Mouse (Mus musculus) macrophage (primary cell): ENCODE data around the gene Grid1. TPM values are rescaled to one million over a fixed set of nuclear protein-coding genes. Genes with fewer than 3 reads are reported as not detected.

Experiments
- H3K27ac ChIP-seq: fragments of 350-480 bp; formaldehyde crosslinking; 2 replicates; pipeline ENCODE4 v1.9.0; 2021
- H3K36me3 ChIP-seq: fragments of 350-480 bp; formaldehyde crosslinking; 2 replicates; pipeline ENCODE4 v1.9.0; 2021; ENCODE audit errors: inconsistent target
- H3K4me3 ChIP-seq: fragments of 350-480 bp; formaldehyde crosslinking; 2 replicates; pipeline ENCODE4 v1.9.0; 2021; ENCODE audit errors: inconsistent target
- H3K79me2 ChIP-seq: fragments of 350-480 bp; formaldehyde crosslinking; 2 replicates; pipeline ENCODE4 v1.9.0; 2021; ENCODE audit errors: inconsistent target
- WGBS: methylation state at CpG from one replicate; pipeline ENCODE4 v1.1.7; 2026; ENCODE audit warnings: inconsistent platforms; ENCODE audit not compliant: missing documents; 5-methylcytosine and 5-hydroxymethylcytosine counted together
- polyA plus RNA-seq: library from polyadenylated mRNA; stranded (reverse); fragments of 250-400 nt; gene quantifications from 3 replicates; pipeline ENCODE4 v1.2.4, GENCODE M21; 2018; ENCODE audit warnings: inconsistent platforms
- total RNA-seq, 78 experiments: library from RNA; depleted of rRNA; stranded (reverse); fragments of 250-400 nt; gene quantifications; 1 replicate in 9 of 78; 2 replicates in 24 of 78; 3 replicates in 43 of 78; 4 replicates in 2 of 78; pipeline ENCODE4 v1.2.4; 2018; ENCODE audit warnings: inconsistent platforms in 56 of 78

Grid1 gene
- not detected for total RNA-seq (2018; cell fraction: chromatin; rRNA removed)
- total RNA-seq (2018; cell fraction: cytosol; rRNA removed) = not detected
- total RNA-seq (2018; cell fraction: nucleus; rRNA removed) = not detected
- polyA plus RNA-seq = not detected in 3 replicates

DNA sequence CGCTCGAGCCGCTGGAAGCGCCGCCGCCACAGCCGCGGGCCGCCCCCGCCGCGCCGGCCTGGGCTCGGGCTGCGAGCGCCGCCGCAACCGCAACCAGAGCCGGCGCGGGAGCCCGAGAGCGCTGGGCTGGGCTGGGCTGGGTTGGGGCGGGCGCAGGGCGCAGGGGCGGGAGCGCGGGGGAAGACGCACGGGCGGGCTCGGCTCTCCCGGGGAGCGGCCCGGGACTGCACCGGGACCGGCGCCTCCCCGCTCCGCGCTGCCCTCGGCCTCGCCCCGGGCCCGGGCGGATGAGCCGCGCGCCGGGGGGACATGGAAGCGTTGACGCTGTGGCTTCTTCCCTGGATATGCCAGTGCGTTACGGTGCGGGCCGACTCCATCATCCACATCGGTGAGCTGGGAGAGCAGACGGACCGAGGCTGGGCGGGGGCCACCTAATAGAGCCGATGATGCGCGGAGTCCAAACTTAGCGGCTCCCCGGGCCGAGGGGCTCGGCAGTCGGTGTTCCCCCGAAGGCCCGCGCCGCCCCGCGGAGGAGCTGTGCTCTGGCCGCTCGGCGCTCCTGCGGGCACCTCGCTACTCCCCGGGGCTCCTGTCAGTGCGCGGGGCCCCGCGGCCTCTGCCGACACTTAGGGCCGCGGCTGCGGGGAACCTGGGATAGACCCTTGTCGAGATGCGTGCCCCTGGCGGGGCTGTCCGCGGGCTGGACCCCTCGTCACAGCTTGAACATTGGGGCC lies at the start of gene Grid1:
TSS of gene Grid1 (plus strand) at position 190 of the 734 bp plus-strand sequence.
- Histone ChIP-seq H3K79me2 (no peaks in the 10 kb centered on the region), H3K27ac (no peak within 1 kb of the TSS), H3K4me3 (no peak within 1 kb of the TSS), H3K36me3 (no peaks in the 10 kb centered on the region)
- 3% methylated on average over 86 of the region's 96 CpGs for WGBS

DNA sequence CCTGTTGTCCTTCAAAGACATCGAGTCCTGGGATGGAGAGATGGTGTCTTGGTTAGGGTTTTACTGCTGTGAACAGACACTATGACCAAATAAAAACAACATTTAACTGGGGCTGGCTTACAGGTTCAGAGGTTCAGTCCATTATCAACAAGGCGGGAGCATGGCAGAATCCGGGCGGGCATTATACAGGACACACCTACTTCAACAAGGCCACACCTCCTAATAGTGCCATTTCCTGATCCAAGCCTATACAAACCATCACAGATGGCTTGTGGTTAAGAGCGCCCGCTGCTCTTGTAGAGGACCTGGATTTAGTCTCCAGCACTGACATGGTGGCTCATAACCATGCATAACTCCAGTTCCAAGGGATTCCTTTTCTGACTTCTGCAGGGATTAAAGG lies 49.4 kb upstream of the Grid1 start:
- Histone ChIP-seq H3K36me3 (no peaks in the 10 kb centered on the region), H3K79me2 (no peaks in the 10 kb centered on the region), H3K4me3 (no peak overlapping the region), H3K27ac (no peak overlapping the region)
- 82% methylated on average over 6 of the region's 6 CpGs for WGBS

DNA sequence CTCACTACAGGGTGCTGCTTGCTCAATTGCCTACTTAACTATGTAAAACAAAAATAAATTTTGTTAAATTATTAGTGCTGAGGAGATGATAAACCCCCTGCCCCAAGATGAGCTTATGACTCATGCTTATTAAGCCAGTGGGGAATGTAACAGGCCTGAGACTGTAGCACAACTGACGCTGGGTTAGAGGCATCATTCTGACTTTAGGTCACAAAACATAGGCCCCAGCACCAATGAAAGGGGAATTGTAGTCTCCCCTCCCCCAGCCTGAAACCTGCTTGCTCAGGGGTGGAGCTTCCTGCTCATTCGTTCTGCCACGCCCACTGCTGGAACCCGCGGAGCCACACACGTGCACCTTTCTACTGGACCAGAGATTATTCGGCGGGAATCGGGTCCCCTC lies 48.3 kb upstream of the Grid1 start:
- Histone ChIP-seq H3K27ac (no peak overlapping the region), H3K36me3 (no peaks in the 10 kb centered on the region), H3K79me2 (no peaks in the 10 kb centered on the region), H3K4me3 (no peak overlapping the region)
- WGBS = 17% methylated on average over 6 of the region's 9 CpGs

DNA sequence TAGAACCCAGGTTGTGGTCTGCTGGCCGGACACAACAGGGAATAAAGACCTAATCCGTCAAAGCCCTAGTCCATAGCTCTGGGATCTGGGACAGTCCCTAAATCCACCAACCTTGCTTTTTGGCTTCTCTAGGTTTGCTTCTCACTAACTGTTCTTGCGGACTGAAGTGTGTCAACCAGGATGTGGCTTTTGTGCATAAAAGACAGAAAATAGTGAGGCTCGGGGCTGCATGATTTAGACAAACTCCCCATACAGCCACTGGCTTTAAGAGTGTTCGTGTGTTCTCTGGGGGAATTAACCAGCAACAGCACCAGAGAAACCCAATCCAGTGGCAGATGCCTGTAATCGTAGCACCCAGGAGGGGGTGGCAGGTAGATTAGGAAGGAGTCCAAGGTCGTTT lies 47.8 kb upstream of the Grid1 start:
- H3K27ac ChIP-seq = no peak overlapping the region

DNA sequence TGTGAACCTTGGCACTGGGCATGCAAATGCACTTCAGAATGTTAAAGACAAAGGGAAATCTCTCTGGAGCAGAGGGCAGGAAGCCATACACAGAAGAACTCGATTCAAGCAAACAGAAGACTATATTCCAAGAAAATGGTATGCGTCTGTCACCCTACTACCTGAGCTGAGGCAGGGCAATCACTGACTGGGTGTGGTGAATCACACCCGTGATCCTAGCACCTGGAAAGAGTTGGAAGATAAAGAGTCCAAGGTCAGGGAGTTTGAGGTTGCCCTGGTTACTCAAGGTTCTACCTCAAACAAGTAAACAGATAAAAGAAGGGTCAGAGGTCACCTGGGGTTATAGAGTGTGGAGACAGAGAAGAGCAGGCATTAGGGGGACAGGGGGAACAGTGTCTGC lies 46.2 kb upstream of the Grid1 start:
- H3K27ac ChIP-seq = no peak overlapping the region
- no peaks in the 10 kb centered on the region for H3K79me2 ChIP-seq
- no peak overlapping the region for H3K4me3 ChIP-seq
- 83% methylated on average over 3 of the region's 3 CpGs for WGBS
- no peaks in the 10 kb centered on the region for H3K36me3 ChIP-seq

More for the DNA sequence above, 47.8 kb upstream of the Grid1 start:
- no peak overlapping the region for H3K4me3 ChIP-seq
- H3K79me2 ChIP-seq = no peaks in the 10 kb centered on the region
- H3K36me3 ChIP-seq = no peaks in the 10 kb centered on the region
- 34% methylated on average over 7 of the region's 7 CpGs for WGBS

DNA sequence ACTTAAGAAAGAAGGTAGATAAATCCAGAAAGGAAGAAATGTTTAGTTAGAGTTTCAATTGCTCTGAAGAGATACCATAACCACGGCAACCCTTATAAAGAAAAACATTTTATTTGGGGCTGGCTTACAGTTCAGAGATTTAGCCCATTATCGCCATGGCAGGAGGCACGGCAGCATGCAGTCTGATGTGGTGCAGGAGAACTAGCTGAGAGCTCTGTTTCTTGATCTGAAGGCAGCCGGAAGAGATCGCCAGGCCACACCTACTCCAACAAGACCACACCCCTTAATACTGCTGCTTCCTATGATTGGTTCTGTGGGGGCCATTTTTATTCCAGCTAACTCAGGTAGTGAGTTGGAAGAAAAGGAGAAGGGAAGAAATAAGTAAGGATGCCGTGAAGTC lies 45.7 kb upstream of the Grid1 start:
- no peak overlapping the region for H3K27ac ChIP-seq
- 93% methylated on average over 6 of the region's 6 CpGs for WGBS
- H3K79me2 ChIP-seq = no peaks in the 10 kb centered on the region
- H3K4me3 ChIP-seq = no peak overlapping the region
- H3K36me3 ChIP-seq = no peaks in the 10 kb centered on the region

GRCm38 (mm10) chr14:34776719-34777385 lies 43.1 kb upstream of the Grid1 start:
- 88% methylated on average over 12 of the region's 12 CpGs for whole genome bisulfite sequencing
- no peak overlapping the region for H3K4me3 ChIP-seq
- H3K27ac ChIP-seq = no peak overlapping the region
- no peaks in the 10 kb centered on the region for H3K79me2 ChIP-seq
- H3K36me3 ChIP-seq = no peaks in the 10 kb centered on the region

GRCm38 (mm10) chr14:34777810-34778209 lies 42.1 kb upstream of the Grid1 start:
- Histone ChIP-seq H3K4me3 (no peak overlapping the region), H3K27ac (no peak overlapping the region), H3K79me2 (no peaks in the 10 kb centered on the region), H3K36me3 (no peaks in the 10 kb centered on the region)
- 16% methylated on average over 10 of the region's 10 CpGs for WGBS

DNA sequence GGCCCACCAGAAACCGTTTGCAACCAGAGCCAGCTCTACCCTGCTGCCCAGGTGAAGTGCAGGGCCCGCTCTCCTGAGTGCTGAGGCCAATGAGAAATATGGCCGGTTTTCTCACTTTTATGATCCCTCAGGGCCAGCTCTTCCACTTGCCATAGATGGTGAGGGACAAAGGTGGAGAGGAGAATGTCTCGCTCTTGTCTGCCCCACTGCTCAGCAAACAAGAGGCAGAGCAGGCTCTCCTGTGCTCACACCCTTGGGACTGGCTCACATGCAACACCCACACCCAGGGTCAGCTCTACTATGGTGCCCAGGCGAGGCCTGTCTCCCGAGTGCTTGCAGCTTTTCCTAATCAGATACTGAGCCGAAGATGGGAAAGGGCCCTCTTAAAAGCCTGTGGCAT lies 41.1 kb upstream of the Grid1 start:
- H3K4me3 ChIP-seq = no peak overlapping the region
- no peaks in the 10 kb centered on the region for H3K79me2 ChIP-seq
- WGBS = 90% methylated on average over 7 of the region's 7 CpGs
- H3K36me3 ChIP-seq = no peaks in the 10 kb centered on the region
- no peak overlapping the region for H3K27ac ChIP-seq

DNA sequence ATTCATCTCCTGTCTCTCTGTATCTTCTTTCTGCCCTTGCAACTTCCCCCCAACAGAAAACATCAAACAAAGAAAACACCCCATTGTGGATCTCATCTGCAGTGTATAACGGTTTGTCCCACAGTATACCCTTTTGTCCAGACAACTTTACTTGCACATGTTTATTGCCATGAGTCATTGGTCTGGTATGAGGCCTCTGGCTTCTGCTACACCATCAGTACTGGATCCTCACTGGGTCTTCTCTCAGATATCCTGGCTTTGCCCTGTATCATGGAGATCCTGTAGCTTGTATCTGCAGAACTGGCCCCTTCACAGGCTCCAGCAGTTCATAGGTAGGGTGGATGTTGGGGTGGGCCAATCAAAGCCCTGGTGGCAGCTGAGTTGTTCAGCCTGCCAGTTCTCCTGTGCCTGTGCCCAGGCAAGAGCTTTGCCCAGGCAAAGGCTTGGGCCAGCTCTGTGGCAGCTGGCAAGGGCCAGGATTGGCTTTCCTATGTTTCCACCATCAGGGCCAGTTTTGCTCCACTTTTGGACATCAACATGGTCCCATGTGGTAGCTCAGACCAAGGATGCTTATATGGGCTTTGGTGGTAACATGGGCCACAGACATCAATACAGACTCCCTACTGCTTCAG lies 26.4 kb upstream of the Grid1 start:
- Histone ChIP-seq H3K79me2 (no peaks in the 10 kb centered on the region), H3K27ac (no peak overlapping the region), H3K4me3 (no peak overlapping the region), H3K36me3 (no peaks in the 10 kb centered on the region)
- WGBS = 70% methylated on average over 1 of the region's 1 CpGs

GRCm38 (mm10) chr14:34810763-34811489 lies 9.0 kb upstream of the Grid1 start:
- 25% methylated on average over 16 of the region's 16 CpGs for WGBS
- Histone ChIP-seq H3K4me3 (no peak overlapping the region), H3K36me3 (no peaks in the 10 kb centered on the region), H3K27ac (no peak overlapping the region), H3K79me2 (no peaks in the 10 kb centered on the region)

GRCm38 (mm10) chr14:34811490-34811808 lies 8.5 kb upstream of the Grid1 start:
- Histone ChIP-seq H3K36me3 (no peaks in the 10 kb centered on the region), H3K4me3 (no peak overlapping the region), H3K27ac (no peak overlapping the region), H3K79me2 (no peaks in the 10 kb centered on the region)
- WGBS = 80% methylated on average over 10 of the region's 10 CpGs

DNA sequence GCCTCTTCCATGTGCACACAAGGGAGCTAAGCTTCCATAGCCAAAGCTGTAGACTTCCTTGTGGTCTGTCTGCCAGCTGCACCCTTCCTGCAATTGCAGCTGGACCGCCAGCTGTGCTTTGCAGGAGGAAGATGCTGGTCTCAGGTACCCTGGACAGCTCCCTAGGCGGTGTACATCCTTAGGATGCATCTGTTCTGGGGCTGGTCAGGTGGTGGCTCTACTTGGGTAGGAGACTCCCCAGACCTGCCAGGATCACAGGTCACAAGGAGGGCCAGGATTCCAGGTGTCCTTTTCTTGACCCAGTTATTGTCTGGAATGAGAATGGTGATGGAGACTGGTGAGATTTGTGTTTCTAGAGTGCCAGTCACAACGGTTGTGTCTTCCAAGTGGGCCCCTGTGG lies 3.6 kb upstream of the Grid1 start:
- 41% methylated on average over 3 of the region's 3 CpGs for WGBS
- Histone ChIP-seq H3K27ac (no peak overlapping the region), H3K36me3 (no peaks in the 10 kb centered on the region), H3K4me3 (no peak overlapping the region), H3K79me2 (no peaks in the 10 kb centered on the region)

- H3K27ac ChIP-seq = no peak overlapping the region
- no peak overlapping the region for H3K4me3 ChIP-seq
- 7% methylated on average over 9 of the region's 9 CpGs for WGBS
- H3K36me3 ChIP-seq = no peaks in the 10 kb centered on the region
- no peaks in the 10 kb centered on the region for H3K79me2 ChIP-seq
Observed at GRCm38 (mm10) chr14:34818387-34818980, 1.4 kb upstream of the Grid1 start.
